Mouse (Mus musculus) hindlimb bud, embryonic 11.5 days (tissue): ENCODE results near the gene Zpbp2.

Source experiments
- DNase-seq: peaks from one replicate; pipeline ENCODE4 v3.0.0-alpha.2; 2012; ENCODE audit warnings: low read depth, low spot score; ENCODE audit errors: extremely low spot score

Zpbp2 gene

GRCm38 (mm10) chr11:98550975-98551828 is at the start of gene Zpbp2:
TSS of gene Zpbp2 (plus strand) at chr11:98551097.
- no peak for DNase-seq

GRCm38 (mm10) chr11:98504926-98505325 is 46.0 kb upstream of the Zpbp2 start:
- no peak for DNase-seq

- DNase-seq: no peak
These were observed 41.5 kb upstream of the Zpbp2 start for GRCm38 (mm10) chr11:98509434-98509833.

GRCm38 (mm10) chr11:98510125-98510524 is 40.8 kb upstream of the Zpbp2 start:
- no peak for DNase-seq

GRCm38 (mm10) chr11:98512881-98513280 is 38.0 kb upstream of the Zpbp2 start:
- no peak for DNase-seq

GRCm38 (mm10) chr11:98513356-98513936 is 37.5 kb upstream of the Zpbp2 start:
- no peak for DNase-seq

- no peak for DNase-seq
These were observed 30.4 kb upstream of the Zpbp2 start for GRCm38 (mm10) chr11:98520468-98520867.

GRCm38 (mm10) chr11:98525140-98525539 is 25.8 kb upstream of the Zpbp2 start:
- DNase-seq: no peak

- no peak for DNase-seq
These were observed 24.0 kb upstream of the Zpbp2 start for GRCm38 (mm10) chr11:98526824-98527461.

GRCm38 (mm10) chr11:98537480-98538034 is 13.3 kb upstream of the Zpbp2 start:
- no peak for DNase-seq

- no peak for DNase-seq
These were observed 10.6 kb upstream of the Zpbp2 start for GRCm38 (mm10) chr11:98540319-98540718.

GRCm38 (mm10) chr11:98542553-98542952 is 8.3 kb upstream of the Zpbp2 start:
- no peak for DNase-seq

- no peak for DNase-seq
These were observed 7.5 kb upstream of the Zpbp2 start for GRCm38 (mm10) chr11:98543414-98543813.

GRCm38 (mm10) chr11:98544890-98545677 is 5.8 kb upstream of the Zpbp2 start:
- DNase-seq: no peak

- no peak for DNase-seq
These were observed 5.1 kb upstream of the Zpbp2 start, which contains the start of gene Ikzf3 for GRCm38 (mm10) chr11:98545711-98546231. TSS of gene Ikzf3 (minus strand) at chr11:98546031.

- no peak for DNase-seq
These were observed 4.2 kb upstream of the Zpbp2 start for GRCm38 (mm10) chr11:98546529-98547307.

GRCm38 (mm10) chr11:98547308-98547693 is 3.6 kb upstream of the Zpbp2 start:
- DNase-seq: no peak

GRCm38 (mm10) chr11:98549363-98549762 is 1.5 kb upstream of the Zpbp2 start:
- DNase-seq: no peak

- DNase-seq: no peak
These were observed 454 bp upstream of the Zpbp2 start for GRCm38 (mm10) chr11:98550311-98550974.
